ENCODE assay signal across 8 mouse cellular contexts in genomic region chr8:4678218-4678907, GRCm38 (mm10).
A peak's percentile ranks its signal among the peaks of the same experiment; 100 is the strongest.
DNase-seq lines count a peak whose midpoint lies in the region; ATAC-seq and TF ChIP-seq lines count a peak whose summit lies in the region.

No protein-coding gene starts in this region.

- H3K27ac ChIP-seq in heart, postnatal 0 days (ENCODE audit: low read depth) = peak overlapping the region; percentile 99
- peak overlapping the region; percentile 97 for H3K27ac ChIP-seq in lung, embryonic 14.5 days (ENCODE audit: low read depth)
- peak overlapping the region; percentile 100 for H3K27ac ChIP-seq in neural tube, embryonic 15.5 days (replicated peaks)
- H3K27ac ChIP-seq in thymus, adult 2 months (ENCODE audit: control insufficient read depth, insufficient read depth, low read length) = peak overlapping the region; percentile 91

- H3K4me2 ChIP-seq in heart, postnatal 0 days (ENCODE audit: low read depth, low read length) = peak overlapping the region; percentile 82
- peak overlapping the region; percentile 67 for H3K4me2 ChIP-seq in lung, embryonic 14.5 days
- peak overlapping the region; percentile 65 for H3K4me2 ChIP-seq in neural tube, embryonic 15.5 days

- no peaks in the 10 kb centered on the region for H3K27me3 ChIP-seq in E14TG2a.4 (ENCODE audit: insufficient read depth, low read length)
- no peaks in the 10 kb centered on the region for H3K27me3 ChIP-seq in erythroblast, embryonic 14.5 days (ENCODE audit: control insufficient read depth)
- no peaks in the 10 kb centered on the region for H3K27me3 ChIP-seq in heart, postnatal 0 days (ENCODE audit: control insufficient read depth, insufficient read depth, low read length)
- no peaks in the 10 kb centered on the region for H3K27me3 ChIP-seq in lung, embryonic 14.5 days (ENCODE audit: insufficient read depth, low read length)
- no peaks in the 10 kb centered on the region for H3K27me3 ChIP-seq in neural tube, embryonic 15.5 days (replicated peaks)
- H3K27me3 ChIP-seq in thymus, adult 2 months (ENCODE audit: control insufficient read depth, insufficient read depth, low read length) = no peaks in the 10 kb centered on the region

- H3K4me3 ChIP-seq in E14TG2a.4 (replicated peaks; ENCODE audit: low read length) = peak overlapping the region; percentile 84
- peak overlapping the region; percentile 95 for H3K4me3 ChIP-seq in erythroblast, embryonic 14.5 days (replicated peaks)
- H3K4me3 ChIP-seq in heart, postnatal 0 days (ENCODE audit: low read depth, low read length) = peak overlapping the region; percentile 67
- peak overlapping the region; percentile 64 for H3K4me3 ChIP-seq in lung, embryonic 14.5 days (ENCODE audit: low read depth, low read length)
- peak overlapping the region; percentile 63 for H3K4me3 ChIP-seq in neural tube, embryonic 15.5 days (replicated peaks)
- H3K4me3 ChIP-seq in thymus, adult 2 months (ENCODE audit: control insufficient read depth, insufficient read depth, low read length) = peak overlapping the region; percentile 73

- TF ChIP-seq POLR2A in thymus, adult 2 months (IDR thresholded peaks at IDR 0.05; ENCODE audit: control insufficient read depth, extremely low read depth, insufficient read depth, low read length, poor library complexity) = no peak; the same call in 1 of the 2 replicates

- peak overlapping the region; percentile 73 for H3K9ac ChIP-seq in heart, postnatal 0 days (replicated peaks; ENCODE audit: low read depth, low read length)
- peak overlapping the region; percentile 65 for H3K9ac ChIP-seq in lung, embryonic 14.5 days
- peak overlapping the region; percentile 72 for H3K9ac ChIP-seq in neural tube, embryonic 15.5 days (replicated peaks)

- H3K36me3 ChIP-seq in E14TG2a.4 (ENCODE audit: insufficient read depth, low read length) = no peaks in the 10 kb centered on the region; the same call in 1 of the 2 replicates
- no peaks in the 10 kb centered on the region for H3K36me3 ChIP-seq in erythroblast, embryonic 14.5 days (ENCODE audit: control insufficient read depth)
- H3K36me3 ChIP-seq in heart, postnatal 0 days (replicated peaks; ENCODE audit: control insufficient read depth, insufficient read depth, low read length) = no peaks in the 10 kb centered on the region
- no peaks in the 10 kb centered on the region for H3K36me3 ChIP-seq in lung, embryonic 14.5 days (ENCODE audit: insufficient read depth)
- H3K36me3 ChIP-seq in neural tube, embryonic 15.5 days = no peaks in the 10 kb centered on the region
- no peaks in the 10 kb centered on the region for H3K36me3 ChIP-seq in thymus, adult 2 months (ENCODE audit: control insufficient read depth, insufficient read depth, low read length)

- H3K4me1 ChIP-seq in E14TG2a.4 (replicated peaks; ENCODE audit: low read depth, low read length) = no peaks in the 10 kb centered on the region
- peaks cover 24% of the 10 kb centered on the region for H3K4me1 ChIP-seq in erythroblast, embryonic 14.5 days (ENCODE audit: control insufficient read depth)
- H3K4me1 ChIP-seq in heart, postnatal 0 days (ENCODE audit: control insufficient read depth, insufficient read depth) = 0 out of 2 replicates have a peak, but pooled peaks cover 3% of the 10 kb centered on the region
- no peaks in the 10 kb centered on the region for H3K4me1 ChIP-seq in lung, embryonic 14.5 days (ENCODE audit: insufficient read depth)
- peaks cover 9% of the 10 kb centered on the region for H3K4me1 ChIP-seq in neural tube, embryonic 15.5 days
- peaks cover 4% of the 10 kb centered on the region for H3K4me1 ChIP-seq in thymus, adult 2 months (replicated peaks; ENCODE audit: control insufficient read depth, insufficient read depth, low read length)

- H3K9me3 ChIP-seq in E14TG2a.4 (ENCODE audit: low read length) = peaks cover 25% of the 10 kb centered on the region
- H3K9me3 ChIP-seq in erythroblast, embryonic 14.5 days (ENCODE audit: control insufficient read depth, low read length) = peaks cover 22% of the 10 kb centered on the region
- no peaks in the 10 kb centered on the region for H3K9me3 ChIP-seq in heart, postnatal 0 days (replicated peaks; ENCODE audit: control insufficient read depth, low read length)
- no peaks in the 10 kb centered on the region for H3K9me3 ChIP-seq in lung, embryonic 14.5 days (ENCODE audit: low read depth, low read length)
- H3K9me3 ChIP-seq in neural tube, embryonic 15.5 days (replicated peaks) = no peaks in the 10 kb centered on the region

- peak; percentile 54 for ATAC-seq in heart, postnatal 0 days (ENCODE audit: insufficient read depth, low read depth)
- peak; percentile 75 for ATAC-seq in lung, embryonic 14.5 days (ENCODE audit: insufficient read depth)
- ATAC-seq in neural tube, embryonic 15.5 days (ENCODE audit: low FRiP score) = peak; percentile 70

- DNase-seq in brain, adult 2 months (ENCODE audit: low read depth, low spot score) = peak; percentile 94
- peak; percentile 85 for DNase-seq in heart, postnatal 0 days (ENCODE audit: low spot score)
- peak; percentile 92 to 94 for DNase-seq in kidney, postnatal 4 days
- peak; percentile 96 for DNase-seq in lung, embryonic 14.5 days
- DNase-seq in thymus, adult 2 months = peak; percentile 92

- TF ChIP-seq CTCF in E14TG2a.4 (conservative IDR thresholded peaks at IDR 0.05; ENCODE audit: low read length) = no peak
- TF ChIP-seq CTCF in heart, postnatal 0 days (IDR thresholded peaks at IDR 0.05; ENCODE audit: low read depth) = no peak
- TF ChIP-seq CTCF in lung, embryonic 14.5 days (IDR thresholded peaks at IDR 0.05; ENCODE audit: low read depth) = no peak
- 0 out of 2 replicates have a peak, but pooled peaks have one; percentile 7 for TF ChIP-seq CTCF in thymus, adult 2 months (IDR thresholded peaks at IDR 0.05; ENCODE audit: borderline replicate concordance, control insufficient read depth, extremely low read depth, insufficient read depth, low read length, poor library complexity)

- no peak for TF ChIP-seq EP300 in heart, postnatal 0 days (IDR thresholded peaks at IDR 0.05; ENCODE audit: low read depth)

- WGBS in heart, postnatal 0 days = 1% methylated on average over 37 of the region's 37 CpGs
- under 1% methylated on average over 37 of the region's 37 CpGs for WGBS in lung, embryonic 14.5 days
- WGBS in neural tube, embryonic 15.5 days = under 1% methylated on average over 37 of the region's 37 CpGs
- WGBS in thymus, adult 2 months = under 1% methylated on average over 37 of the region's 37 CpGs

Comparison
In these comparisons a context has a peak if more than half of its experiments do, and no peak if none do; other contexts are left out.
1. Peak in every context shown above with its lines: DNase-seq, ATAC-seq, H3K4me3 ChIP-seq and H3K27ac ChIP-seq.